Comparison of ENCODE assay signal across 20 mouse cellular contexts in the genomic region with DNA sequence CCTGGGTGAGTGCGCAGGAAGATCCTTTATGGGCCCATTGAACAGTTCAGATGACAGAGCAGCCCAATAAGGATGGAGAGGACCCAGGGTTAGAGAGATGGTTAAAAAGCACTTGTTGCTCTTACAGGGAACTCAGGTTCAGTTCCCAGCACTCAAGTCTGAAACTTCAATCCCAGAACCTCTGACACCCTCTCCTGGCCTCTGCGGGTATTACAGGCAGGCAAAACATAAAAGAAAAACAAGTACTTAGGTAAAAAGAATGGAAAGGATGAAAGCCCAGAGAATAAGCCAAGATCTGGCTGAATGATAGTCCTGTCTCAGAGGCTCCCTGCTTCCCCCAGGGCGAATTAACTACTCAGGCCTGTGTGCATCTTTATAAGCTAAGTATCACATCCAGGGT. TPM values are rescaled to one million over a fixed set of nuclear protein-coding genes. Genes with fewer than 3 reads are reported as not detected.
DNase-seq lines count a peak whose midpoint lies in the region; ATAC-seq and TF ChIP-seq lines count a peak whose summit lies in the region.
"Had no signal": no experiment of that assay in that cellular context is flagged by ENCODE, and none has a peak within 500 bp of the region (broad histone marks: within the 10 kb centered on the region; RNA-seq: fewer than 3 reads in every experiment).

No protein-coding gene starts in this region.

- no peak overlapping the region for H3K9ac ChIP-seq in kidney, embryonic 16.5 days (replicated peaks; ENCODE audit: low read length)
- H3K9ac ChIP-seq in midbrain, postnatal 0 days (replicated peaks; ENCODE audit: low read length, poor library complexity, severe bottlenecking), result no peak overlapping the region
- H3K9ac ChIP-seq in midbrain, embryonic 14.5 days (replicated peaks; ENCODE audit: low read length), result no peak overlapping the region
- H3K9ac ChIP-seq: embryonic facial prominence, embryonic 13.5 days; heart, embryonic 12.5 days; liver, embryonic 15.5 days; neural tube, embryonic 12.5 days had no signal

- no peak for ATAC-seq in kidney, embryonic 16.5 days (ENCODE audit: low FRiP score, low TSS enrichment)
- ATAC-seq in midbrain, postnatal 0 days (ENCODE audit: low FRiP score), result no peak
- ATAC-seq in midbrain, embryonic 14.5 days (ENCODE audit: low FRiP score, low TSS enrichment), result no peak
- ATAC-seq: inflammation-experienced regulatory T-cells, adult 6 months; midbrain, embryonic 16.5 days had no signal

- no peak overlapping the region for H3K27ac ChIP-seq in kidney, adult 2 months (ENCODE audit: insufficient read depth, low read depth, low read length)
- no peak overlapping the region for H3K27ac ChIP-seq in kidney, embryonic 16.5 days (ENCODE audit: low read length)
- H3K27ac ChIP-seq in midbrain, postnatal 0 days (ENCODE audit: low read depth, low read length), result no peak overlapping the region
- H3K27ac ChIP-seq in midbrain, embryonic 14.5 days (replicated peaks; ENCODE audit: low read depth, low read length), result no peak overlapping the region
- H3K27ac ChIP-seq: embryonic facial prominence, embryonic 13.5 days; liver, embryonic 15.5 days; neural tube, embryonic 12.5 days had no signal

- TF ChIP-seq POLR2A in kidney, adult 2 months (IDR thresholded peaks at IDR 0.05; ENCODE audit: low read depth, low read length), result no peak

- 90% methylated on average over 3 of the region's 3 CpGs for WGBS in kidney, adult 2 months
- WGBS in kidney, embryonic 16.5 days, result 87% methylated on average over 3 of the region's 3 CpGs
- WGBS in midbrain, postnatal 0 days, result 87% methylated on average over 3 of the region's 3 CpGs
- 94% methylated on average over 3 of the region's 3 CpGs for WGBS in midbrain, embryonic 14.5 days

- H3K4me2 ChIP-seq in kidney, embryonic 16.5 days (replicated peaks; ENCODE audit: low read depth, low read length), result no peak overlapping the region
- no peak overlapping the region for H3K4me2 ChIP-seq in midbrain, postnatal 0 days (ENCODE audit: low read depth, low read length, poor library complexity, severe bottlenecking)
- no peak overlapping the region for H3K4me2 ChIP-seq in midbrain, embryonic 14.5 days (ENCODE audit: low read length)
- H3K4me2 ChIP-seq: liver, embryonic 15.5 days; neural tube, embryonic 12.5 days had no signal

- DNase-seq in kidney, adult 2 months, result no peak
- no peak for DNase-seq in midbrain, postnatal 0 days (ENCODE audit: low spot score)
- DNase-seq in midbrain, embryonic 14.5 days, result no peak
- peak; percentile 19 for DNase-seq in NIH3T3 (ENCODE audit: low read depth)
- DNase-seq in splenic B cell, adult 2 months (ENCODE audit: low read depth, low spot score), result peak; percentile 37
- DNase-seq in adrenal gland, postnatal 36 days, result no peak
- no peak for DNase-seq in Muller cell, postnatal 12 days (ENCODE audit: inconsistent ontology term)
- DNase-seq: cerebellum, adult 11-12 months; gastrocnemius, postnatal 36 days; heart, postnatal 4 days; kidney, postnatal 14 days; right cerebral cortex, postnatal 4 days had no signal

- TF ChIP-seq CTCF in kidney, adult 2 months (conservative IDR thresholded peaks at IDR 0.05; ENCODE audit: insufficient read depth, insufficient read length, low read depth, low read length), result 0 out of 2 replicates have a peak, but pooled peaks have one; percentile 11
- TF ChIP-seq CTCF in midbrain, postnatal 0 days (IDR thresholded peaks at IDR 0.05), result peak; percentile 34

- H3K4me3 ChIP-seq in kidney, adult 2 months (ENCODE audit: insufficient read depth, low read depth, low read length), result no peak overlapping the region
- no peak overlapping the region for H3K4me3 ChIP-seq in kidney, embryonic 16.5 days (ENCODE audit: low read length)
- H3K4me3 ChIP-seq in midbrain, postnatal 0 days (ENCODE audit: low read depth, low read length), result no peak overlapping the region
- no peak overlapping the region for H3K4me3 ChIP-seq in midbrain, embryonic 14.5 days (replicated peaks; ENCODE audit: low read depth, low read length)
- H3K4me3 ChIP-seq: embryonic facial prominence, embryonic 13.5 days; heart, embryonic 12.5 days; liver, embryonic 15.5 days; neural tube, embryonic 12.5 days had no signal

- no peaks in the 10 kb centered on the region for H3K27me3 ChIP-seq in kidney, adult 2 months (replicated peaks; ENCODE audit: control insufficient read depth, insufficient read depth, low read length)
- no peaks in the 10 kb centered on the region for H3K27me3 ChIP-seq in kidney, embryonic 16.5 days (ENCODE audit: insufficient read depth, low read length)
- H3K27me3 ChIP-seq in midbrain, postnatal 0 days (ENCODE audit: insufficient read depth, low read length), result no peaks in the 10 kb centered on the region
- H3K27me3 ChIP-seq in midbrain, embryonic 14.5 days (ENCODE audit: control insufficient read depth, insufficient read depth, low read length), result no peaks in the 10 kb centered on the region
- H3K27me3 ChIP-seq in splenic B cell, adult 2 months (ENCODE audit: control insufficient read depth, insufficient read depth, low read length, poor library complexity, severe bottlenecking), result no peaks in the 10 kb centered on the region
- H3K27me3 ChIP-seq: embryonic facial prominence, embryonic 13.5 days; heart, embryonic 12.5 days; liver, embryonic 15.5 days; neural tube, embryonic 12.5 days had no signal

- H3K9me3 ChIP-seq in kidney, embryonic 16.5 days (ENCODE audit: low read length), result no peaks in the 10 kb centered on the region
- no peaks in the 10 kb centered on the region for H3K9me3 ChIP-seq in midbrain, postnatal 0 days (ENCODE audit: low read length)
- no peaks in the 10 kb centered on the region for H3K9me3 ChIP-seq in midbrain, embryonic 14.5 days (ENCODE audit: control insufficient read depth, low read length)
- H3K9me3 ChIP-seq: embryonic facial prominence, embryonic 13.5 days; heart, embryonic 12.5 days; liver, embryonic 15.5 days; neural tube, embryonic 12.5 days had no signal

- peaks cover 14% of the 10 kb centered on the region for H3K4me1 ChIP-seq in kidney, adult 2 months (ENCODE audit: control insufficient read depth, insufficient read depth, low read length)
- peaks cover 38% of the 10 kb centered on the region for H3K4me1 ChIP-seq in kidney, embryonic 16.5 days (ENCODE audit: insufficient read depth, low read length)
- peaks cover 17% of the 10 kb centered on the region for H3K4me1 ChIP-seq in midbrain, postnatal 0 days (ENCODE audit: insufficient read depth, low read length)
- peaks cover 18% of the 10 kb centered on the region for H3K4me1 ChIP-seq in midbrain, embryonic 14.5 days (ENCODE audit: control insufficient read depth, insufficient read depth, low read length)

- H3K36me3 ChIP-seq in kidney, adult 2 months (ENCODE audit: control insufficient read depth, insufficient read depth, low read length), result no peaks in the 10 kb centered on the region
- H3K36me3 ChIP-seq in kidney, embryonic 16.5 days (ENCODE audit: insufficient read depth, low read length), result no peaks in the 10 kb centered on the region
- H3K36me3 ChIP-seq in midbrain, postnatal 0 days (ENCODE audit: insufficient read depth, low read length), result no peaks in the 10 kb centered on the region
- H3K36me3 ChIP-seq in midbrain, embryonic 14.5 days (ENCODE audit: control insufficient read depth, insufficient read depth, low read length), result no peaks in the 10 kb centered on the region
- no peaks in the 10 kb centered on the region for H3K36me3 ChIP-seq in splenic B cell, adult 2 months (ENCODE audit: control insufficient read depth, insufficient read depth, low read length, poor library complexity, severe bottlenecking)
- H3K36me3 ChIP-seq: heart, embryonic 12.5 days; neural tube, embryonic 12.5 days had no signal

RNA-seq across cellular contexts. Expression of gene Pip4k2b, which starts 5.3 kb away (rescaled TPM):
- 9.2 and 10.6 TPM in 2 replicates for polyA plus RNA-seq in kidney, adult 2 months (2012; rRNA removed)
- polyA plus RNA-seq in kidney, embryonic 16.5 days (2015; fragmentation: Nextera tagmentation; extraction: Ambion mirVana), result 1.7 and 1.8 TPM in 2 replicates
- 149 and 166 TPM in 2 replicates for total RNA-seq in midbrain, postnatal 0 days (2014; rRNA removed)
- polyA plus RNA-seq in midbrain, postnatal 0 days (2015; fragmentation: Nextera tagmentation; extraction: Ambion mirVana), result 4.1 and 5.2 TPM in 2 replicates
- polyA plus RNA-seq in midbrain, embryonic 14.5 days (2014; fragmentation: Nextera tagmentation; extraction: Ambion mirVana), result 4.8 and 7.7 TPM in 2 replicates
- total RNA-seq in adrenal gland, postnatal 36 days (2021), result 10 to 100 TPM; 27.5 to 29.6 TPM

RNA-seq across cellular contexts. Expression of gene Cwc25, which starts 27.2 kb away (rescaled TPM):
- 7.1 and 8.5 TPM in 2 replicates for polyA plus RNA-seq in kidney, adult 2 months (2012; rRNA removed)
- 15.1 and 18.4 TPM in 2 replicates for polyA plus RNA-seq in kidney, embryonic 16.5 days (2015; fragmentation: Nextera tagmentation; extraction: Ambion mirVana)
- 11.8 and 16.0 TPM in 2 replicates for total RNA-seq in midbrain, postnatal 0 days (2014; rRNA removed)
- 12.0 TPM in 2 replicates for polyA plus RNA-seq in midbrain, postnatal 0 days (2015; fragmentation: Nextera tagmentation; extraction: Ambion mirVana)
- polyA plus RNA-seq in midbrain, embryonic 14.5 days (2014; fragmentation: Nextera tagmentation; extraction: Ambion mirVana), result 10.9 and 13.2 TPM in 2 replicates
- total RNA-seq in adrenal gland, postnatal 36 days (2021), result 10 to 100 TPM; 20.2 to 26.3 TPM

RNA-seq across cellular contexts. Expression of gene Psmb3, which starts 36.0 kb away (rescaled TPM):
- 397 and 399 TPM in 2 replicates for polyA plus RNA-seq in kidney, adult 2 months (2012; rRNA removed)
- 478 and 503 TPM in 2 replicates for polyA plus RNA-seq in kidney, embryonic 16.5 days (2015; fragmentation: Nextera tagmentation; extraction: Ambion mirVana)
- 386 and 449 TPM in 2 replicates for total RNA-seq in midbrain, postnatal 0 days (2014; rRNA removed)
- polyA plus RNA-seq in midbrain, postnatal 0 days (2015; fragmentation: Nextera tagmentation; extraction: Ambion mirVana), result 473 and 491 TPM in 2 replicates
- polyA plus RNA-seq in midbrain, embryonic 14.5 days (2014; fragmentation: Nextera tagmentation; extraction: Ambion mirVana), result 456 and 503 TPM in 2 replicates
- total RNA-seq in adrenal gland, postnatal 36 days (2021), result 100 to 1,000 TPM; 227 to 235 TPM

RNA-seq across cellular contexts. Expression of gene 1700001P01Rik, which starts 36.6 kb away (rescaled TPM):
- polyA plus RNA-seq in kidney, adult 2 months (2012; rRNA removed), result not detected in 2 replicates
- 0.27 and 0.31 TPM in 2 replicates for polyA plus RNA-seq in kidney, embryonic 16.5 days (2015; fragmentation: Nextera tagmentation; extraction: Ambion mirVana)
- total RNA-seq in midbrain, postnatal 0 days (2014; rRNA removed), result not detected in 2 replicates
- polyA plus RNA-seq in midbrain, postnatal 0 days (2015; fragmentation: Nextera tagmentation; extraction: Ambion mirVana), result 0.29 TPM in 1 of 2 replicates, not detected in the other
- not detected in 2 replicates for polyA plus RNA-seq in midbrain, embryonic 14.5 days (2014; fragmentation: Nextera tagmentation; extraction: Ambion mirVana)
- total RNA-seq in adrenal gland, postnatal 36 days (2021), result not detected
- total RNA-seq: common myeloid progenitor, adult 5-6 weeks; gastrocnemius, postnatal 36 days had no signal
- polyA plus RNA-seq: heart, embryonic 12.5 days; liver, embryonic 15.5 days had no signal

RNA-seq across cellular contexts. Expression of gene Pcgf2, which starts 38.9 kb away (rescaled TPM):
- 53.9 and 56.5 TPM in 2 replicates for polyA plus RNA-seq in kidney, adult 2 months (2012; rRNA removed)
- 12.3 and 16.3 TPM in 2 replicates for polyA plus RNA-seq in kidney, embryonic 16.5 days (2015; fragmentation: Nextera tagmentation; extraction: Ambion mirVana)
- 16.0 and 19.6 TPM in 2 replicates for total RNA-seq in midbrain, postnatal 0 days (2014; rRNA removed)
- polyA plus RNA-seq in midbrain, postnatal 0 days (2015; fragmentation: Nextera tagmentation; extraction: Ambion mirVana), result 14.2 and 16.7 TPM in 2 replicates
- 25.5 and 31.2 TPM in 2 replicates for polyA plus RNA-seq in midbrain, embryonic 14.5 days (2014; fragmentation: Nextera tagmentation; extraction: Ambion mirVana)
- 10 to 100 TPM; 25.7 to 28.5 TPM for total RNA-seq in adrenal gland, postnatal 36 days (2021)

Comparison
In these comparisons a context has a peak if more than half of its experiments do, and no peak if none do; other contexts are left out.
1. DNase-seq: peak in NIH3T3 (single experiment) and splenic B cell, adult 2 months (single experiment); none in kidney, adult 2 months (single experiment), midbrain, postnatal 0 days (single experiment), midbrain, embryonic 14.5 days (single experiment), adrenal gland, postnatal 36 days (0 of 2) and Muller cell, postnatal 12 days (single experiment).